Mouse (Mus musculus): Measurements from ENCODE around the gene Sars. TPM values are rescaled to one million over a fixed set of nuclear protein-coding genes. Genes with fewer than 3 reads are reported as not detected.

Gene Sars
- 11.7 and 28.1 TPM in 2 replicates for polyA plus RNA-seq (2012; rRNA removed)

- H3K27me3 ChIP-seq (ENCODE audit: control insufficient read depth, insufficient read depth, low read length), result no peaks in the 10 kb centered on the region
- no peaks in the 10 kb centered on the region; the same call in 1 of the 2 replicates for H3K36me3 ChIP-seq (ENCODE audit: control insufficient read depth, insufficient read depth, low read length)
- H3K4me1 ChIP-seq (ENCODE audit: control insufficient read depth, insufficient read depth, insufficient read length, low read length), result no peaks in the 10 kb centered on the region; the same call in 1 of the 2 replicates
- H3K27ac ChIP-seq (ENCODE audit: insufficient read depth, low read depth, low read length), result peak within 1 kb of the TSS; percentile 78
- TF ChIP-seq POLR2A (IDR thresholded peaks at IDR 0.05; ENCODE audit: low read depth, low read length) (peak; percentile 41; the same call in 1 of the 2 replicates), CTCF (IDR thresholded peaks at IDR 0.05; ENCODE audit: extremely low read depth, insufficient read length, insufficient replicate concordance, low read depth, low read length) (no peak)
- WGBS, result under 1% methylated on average over 41 of the region's 41 CpGs
- peak within 1 kb of the TSS; percentile 73 for H3K4me3 ChIP-seq (ENCODE audit: low read depth, low read length)
Measured at GRCm38 (mm10) chr3:108444698-108445365, at the start of gene Sars. Sars (minus strand) TSS chr3:108445209.

DNA sequence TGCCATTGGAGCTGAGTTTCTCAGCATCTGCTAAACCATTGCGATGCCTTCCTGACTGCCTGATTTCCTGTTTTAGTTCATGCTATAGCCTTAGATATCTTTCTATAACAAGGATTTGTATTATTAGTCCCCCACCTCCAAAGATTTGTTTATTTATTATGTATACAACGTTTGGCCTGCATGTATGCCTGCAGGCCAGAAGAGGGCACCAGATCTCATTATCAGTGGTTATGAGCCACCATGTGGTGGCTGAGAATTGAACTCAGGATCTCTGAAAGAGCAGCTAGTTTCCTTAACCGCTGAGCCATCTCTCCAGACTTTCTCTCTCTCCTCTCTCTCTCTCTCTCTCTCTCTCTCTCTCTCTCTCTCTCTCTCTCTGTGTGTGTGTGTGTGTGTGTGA, 45.0 kb upstream of the Sars start:
- 65% methylated on average over 3 of the region's 3 CpGs for WGBS
- H3K27ac ChIP-seq (ENCODE audit: insufficient read depth, low read depth, low read length), result no peak overlapping the region

GRCm38 (mm10) chr3:108484749-108485148, 39.7 kb upstream of the Sars start:
- Histone ChIP-seq H3K36me3 (ENCODE audit: control insufficient read depth, insufficient read depth, low read length) (no peaks in the 10 kb centered on the region), H3K27ac (ENCODE audit: insufficient read depth, low read depth, low read length) (no peak overlapping the region), H3K4me1 (ENCODE audit: control insufficient read depth, insufficient read depth, insufficient read length, low read length) (peaks cover 6% of the 10 kb centered on the region; the same call in 1 of the 2 replicates), H3K4me3 (ENCODE audit: low read depth, low read length) (no peak overlapping the region), H3K27me3 (ENCODE audit: control insufficient read depth, insufficient read depth, low read length) (no peaks in the 10 kb centered on the region)
- TF ChIP-seq CTCF (IDR thresholded peaks at IDR 0.05; ENCODE audit: extremely low read depth, insufficient read length, insufficient replicate concordance, low read depth, low read length), result no peak
- TF ChIP-seq POLR2A (IDR thresholded peaks at IDR 0.05; ENCODE audit: low read depth, low read length), result no peak
- WGBS, result 36% methylated on average over 4 of the region's 4 CpGs

More for the DNA sequence above, 45.0 kb upstream of the Sars start:
- Histone ChIP-seq H3K36me3 (ENCODE audit: control insufficient read depth, insufficient read depth, low read length) (no peaks in the 10 kb centered on the region), H3K27me3 (ENCODE audit: control insufficient read depth, insufficient read depth, low read length) (no peaks in the 10 kb centered on the region), H3K4me3 (ENCODE audit: low read depth, low read length) (no peak overlapping the region), H3K4me1 (ENCODE audit: control insufficient read depth, insufficient read depth, insufficient read length, low read length) (no peaks in the 10 kb centered on the region)
- TF ChIP-seq CTCF (IDR thresholded peaks at IDR 0.05; ENCODE audit: extremely low read depth, insufficient read length, insufficient replicate concordance, low read depth, low read length) (no peak), POLR2A (IDR thresholded peaks at IDR 0.05; ENCODE audit: low read depth, low read length) (no peak)

- TF ChIP-seq CTCF (IDR thresholded peaks at IDR 0.05; ENCODE audit: extremely low read depth, insufficient read length, insufficient replicate concordance, low read depth, low read length), result no peak
- TF ChIP-seq POLR2A (IDR thresholded peaks at IDR 0.05; ENCODE audit: low read depth, low read length), result no peak
- Histone ChIP-seq H3K4me1 (ENCODE audit: control insufficient read depth, insufficient read depth, insufficient read length, low read length) (peaks cover 7% of the 10 kb centered on the region; the same call in 1 of the 2 replicates), H3K4me3 (ENCODE audit: low read depth, low read length) (no peak overlapping the region), H3K27me3 (ENCODE audit: control insufficient read depth, insufficient read depth, low read length) (no peaks in the 10 kb centered on the region), H3K27ac (ENCODE audit: insufficient read depth, low read depth, low read length) (no peak overlapping the region), H3K36me3 (ENCODE audit: control insufficient read depth, insufficient read depth, low read length) (no peaks in the 10 kb centered on the region)
- 55% methylated on average over 4 of the region's 4 CpGs for WGBS
Measured at GRCm38 (mm10) chr3:108478800-108479199, 33.8 kb upstream of the Sars start.

GRCm38 (mm10) chr3:108476761-108477619, 32.0 kb upstream of the Sars start:
- H3K4me3 ChIP-seq (ENCODE audit: low read depth, low read length), result no peak overlapping the region
- 24% methylated on average over 14 of the region's 14 CpGs for WGBS
- no peak for TF ChIP-seq CTCF (IDR thresholded peaks at IDR 0.05; ENCODE audit: extremely low read depth, insufficient read length, insufficient replicate concordance, low read depth, low read length)
- no peak for TF ChIP-seq POLR2A (IDR thresholded peaks at IDR 0.05; ENCODE audit: low read depth, low read length)
- peaks cover 7% of the 10 kb centered on the region; the same call in 1 of the 2 replicates for H3K4me1 ChIP-seq (ENCODE audit: control insufficient read depth, insufficient read depth, insufficient read length, low read length)
- H3K36me3 ChIP-seq (ENCODE audit: control insufficient read depth, insufficient read depth, low read length), result no peaks in the 10 kb centered on the region
- no peaks in the 10 kb centered on the region for H3K27me3 ChIP-seq (ENCODE audit: control insufficient read depth, insufficient read depth, low read length)
- peak overlapping the region; percentile 66 for H3K27ac ChIP-seq (ENCODE audit: insufficient read depth, low read depth, low read length)

DNA sequence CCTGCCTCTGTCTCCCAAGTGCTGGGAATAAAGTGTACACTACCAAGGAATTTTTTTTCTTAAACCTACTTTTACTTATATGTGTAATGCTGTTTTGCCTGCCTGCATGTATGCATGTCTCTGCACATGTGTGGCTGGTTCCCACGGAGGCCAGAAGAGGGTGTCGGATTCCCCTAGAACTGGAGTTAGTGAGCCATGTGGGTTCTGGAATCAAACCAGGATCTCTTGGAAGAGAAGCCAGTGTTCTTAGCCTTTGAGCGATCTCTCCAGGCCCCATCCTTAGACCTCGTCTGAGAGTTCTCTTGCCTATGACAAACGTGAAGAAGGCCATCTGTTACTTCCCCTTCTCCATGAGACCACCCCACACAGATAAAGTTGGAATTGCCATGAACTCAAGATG, 30.5 kb upstream of the Sars start:
- 71% methylated on average over 5 of the region's 5 CpGs for WGBS
- TF ChIP-seq POLR2A (IDR thresholded peaks at IDR 0.05; ENCODE audit: low read depth, low read length) (no peak), CTCF (IDR thresholded peaks at IDR 0.05; ENCODE audit: extremely low read depth, insufficient read length, insufficient replicate concordance, low read depth, low read length) (no peak)
- Histone ChIP-seq H3K27me3 (ENCODE audit: control insufficient read depth, insufficient read depth, low read length) (no peaks in the 10 kb centered on the region), H3K4me1 (ENCODE audit: control insufficient read depth, insufficient read depth, insufficient read length, low read length) (peaks cover 7% of the 10 kb centered on the region; the same call in 1 of the 2 replicates), H3K27ac (ENCODE audit: insufficient read depth, low read depth, low read length) (no peak overlapping the region), H3K4me3 (ENCODE audit: low read depth, low read length) (no peak overlapping the region), H3K36me3 (ENCODE audit: control insufficient read depth, insufficient read depth, low read length) (no peaks in the 10 kb centered on the region)

- Histone ChIP-seq H3K27me3 (ENCODE audit: control insufficient read depth, insufficient read depth, low read length) (no peaks in the 10 kb centered on the region), H3K4me1 (ENCODE audit: control insufficient read depth, insufficient read depth, insufficient read length, low read length) (peaks cover 8% of the 10 kb centered on the region; the same call in 1 of the 2 replicates), H3K27ac (ENCODE audit: insufficient read depth, low read depth, low read length) (no peak overlapping the region), H3K36me3 (ENCODE audit: control insufficient read depth, insufficient read depth, low read length) (no peaks in the 10 kb centered on the region), H3K4me3 (ENCODE audit: low read depth, low read length) (no peak overlapping the region)
- TF ChIP-seq POLR2A (IDR thresholded peaks at IDR 0.05; ENCODE audit: low read depth, low read length) (no peak), CTCF (IDR thresholded peaks at IDR 0.05; ENCODE audit: extremely low read depth, insufficient read length, insufficient replicate concordance, low read depth, low read length) (no peak)
- 87% methylated on average over 7 of the region's 7 CpGs for WGBS
Measured at GRCm38 (mm10) chr3:108474969-108475368, 30.0 kb upstream of the Sars start.
